Mouse (Mus musculus): Measurements from ENCODE around the gene Nrxn1. TPM values are rescaled to one million over a fixed set of nuclear protein-coding genes. Genes with fewer than 3 reads are reported as not detected.

Nrxn1 gene
- total and polyA plus RNA-seq, 3 experiments, result not detected

DNA sequence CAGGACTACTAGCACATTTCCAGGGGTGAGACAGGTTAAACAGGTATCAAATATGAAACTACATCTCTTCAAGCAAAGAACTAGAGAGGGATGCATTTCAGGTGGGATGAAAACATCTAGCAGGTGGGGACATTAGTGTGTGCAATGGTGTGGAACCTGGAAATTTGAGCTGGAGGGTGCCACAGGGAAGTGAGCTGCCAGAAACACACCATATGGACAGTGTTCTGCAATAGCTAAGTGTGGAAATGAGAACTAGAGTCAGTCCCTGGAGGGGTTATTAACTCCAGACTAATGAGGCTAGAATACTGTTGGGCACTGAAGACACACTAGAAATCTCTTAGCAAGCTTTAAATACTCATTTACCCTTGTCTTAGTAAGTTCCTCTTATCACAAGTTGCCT is 536.5 kb downstream of the Nrxn1 start:
- Histone ChIP-seq H3K4me1 (ENCODE audit: control insufficient read depth in 1 of 2, insufficient read depth in 2 of 2) (no peaks in the 10 kb centered on the region), H3K4me2 (ENCODE audit: insufficient read depth, low read depth, poor library complexity, severe bottlenecking) (no peak overlapping the region), H3K79me2 (replicated peaks; ENCODE audit: control insufficient read depth, extremely low read depth, insufficient read depth, poor library complexity, severe bottlenecking) (no peaks in the 10 kb centered on the region), H3K4me3 (replicated peaks in 1 of 3; ENCODE audit: low read depth in 2 of 3, low read length in 2 of 3, poor library complexity in 1 of 3) (no peak overlapping the region), H3K9ac (ENCODE audit: insufficient read depth, low read depth) (no peak overlapping the region), H3K9me3 (replicated peaks; ENCODE audit: low read length) (peaks cover 18% of the 10 kb centered on the region), H3K27ac (ENCODE audit: insufficient read depth, low read depth) (no peak overlapping the region), H3K36me3 (replicated peaks in 1 of 2; ENCODE audit: control insufficient read depth in 1 of 2, insufficient read depth in 1 of 2, low read length in 1 of 2) (no peaks in the 10 kb centered on the region), H3K27me3 (replicated peaks) (no peaks in the 10 kb centered on the region)
- TF ChIP-seq ZNF384 (IDR thresholded peaks at IDR 0.05; ENCODE audit: low read depth, low read length), result no peak
- no peak for TF ChIP-seq USF2 (conservative IDR thresholded peaks at IDR 0.05; ENCODE audit: low read depth, low read length)
- DNase-seq (ENCODE audit: extremely low read depth), result no peak
- dilution Hi-C loops (cut with MboI; ENCODE audit: extremely low pct_ligation_motif_present, extremely low pct_unique_long_range_greater_than_20kb, low sequenced_read_pairs) (no loop called here), in situ Hi-C loops (cut with MboI; ENCODE audit: low pct_ligation_motif_present, low pct_unique_long_range_greater_than_20kb, low sequenced_read_pairs) (no loop called here)

DNA sequence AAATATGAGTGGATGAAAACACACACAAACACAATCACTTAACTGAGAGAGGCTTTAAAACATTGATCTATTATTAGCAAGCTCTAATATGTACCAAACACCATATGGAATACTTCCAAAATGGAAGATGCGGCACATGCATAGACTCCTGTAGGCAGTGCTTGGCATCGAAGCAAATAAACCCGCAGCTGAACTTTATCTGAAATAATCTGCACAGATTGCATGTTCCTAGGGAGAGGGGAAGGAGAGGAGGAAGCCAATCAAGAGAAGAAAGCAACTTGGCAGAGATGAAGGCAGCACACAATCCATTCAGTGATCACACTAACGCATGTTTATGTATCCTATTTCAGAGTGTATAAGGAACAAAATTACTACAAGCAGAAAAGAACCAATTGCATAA is 542.5 kb downstream of the Nrxn1 start:
- no peak overlapping the region for H3K4me3 ChIP-seq (replicated peaks in 1 of 3; ENCODE audit: low read depth in 2 of 3, low read length in 2 of 3, poor library complexity in 1 of 3)
- H3K4me2 ChIP-seq (ENCODE audit: insufficient read depth, low read depth, poor library complexity, severe bottlenecking), result no peak overlapping the region
- no peak overlapping the region for H3K27ac ChIP-seq (ENCODE audit: insufficient read depth, low read depth)
- H3K36me3 ChIP-seq (replicated peaks in 1 of 2; ENCODE audit: control insufficient read depth in 1 of 2, insufficient read depth in 1 of 2, low read length in 1 of 2), result no peaks in the 10 kb centered on the region
- no peaks in the 10 kb centered on the region for H3K4me1 ChIP-seq (ENCODE audit: control insufficient read depth in 1 of 2, insufficient read depth in 2 of 2)
- no peaks in the 10 kb centered on the region for H3K79me2 ChIP-seq (replicated peaks; ENCODE audit: control insufficient read depth, extremely low read depth, insufficient read depth, poor library complexity, severe bottlenecking)
- H3K9me3 ChIP-seq (replicated peaks; ENCODE audit: low read length), result peaks cover 15% of the 10 kb centered on the region
- dilution Hi-C loops (cut with MboI; ENCODE audit: extremely low pct_ligation_motif_present, extremely low pct_unique_long_range_greater_than_20kb, low sequenced_read_pairs) (no loop called here), in situ Hi-C loops (cut with MboI; ENCODE audit: low pct_ligation_motif_present, low pct_unique_long_range_greater_than_20kb, low sequenced_read_pairs) (no loop called here)
- no peak for TF ChIP-seq HCFC1 (IDR thresholded peaks at IDR 0.05; ENCODE audit: low read depth, low read length)
- no peak for TF ChIP-seq ZC3H11A (IDR thresholded peaks at IDR 0.05; ENCODE audit: low read depth, low read length)
- TF ChIP-seq ETS1 (conservative IDR thresholded peaks at IDR 0.05; ENCODE audit: low read depth, low read length), result no peak
- no peak for TF ChIP-seq BHLHE40 (IDR thresholded peaks at IDR 0.05; ENCODE audit: low read depth, low read length)
- TF ChIP-seq MYC (IDR thresholded peaks at IDR 0.05; ENCODE audit: low read depth, low read length), result no peak
- TF ChIP-seq EP300 (IDR thresholded peaks at IDR 0.05; ENCODE audit: low read length), result no peak
- TF ChIP-seq TBP (conservative IDR thresholded peaks at IDR 0.05; ENCODE audit: low read depth, low read length), result no peak
- DNase-seq (ENCODE audit: extremely low read depth), result no peak
- H3K27me3 ChIP-seq (replicated peaks), result no peaks in the 10 kb centered on the region
- no peak overlapping the region for H3K9ac ChIP-seq (ENCODE audit: insufficient read depth, low read depth)

DNA sequence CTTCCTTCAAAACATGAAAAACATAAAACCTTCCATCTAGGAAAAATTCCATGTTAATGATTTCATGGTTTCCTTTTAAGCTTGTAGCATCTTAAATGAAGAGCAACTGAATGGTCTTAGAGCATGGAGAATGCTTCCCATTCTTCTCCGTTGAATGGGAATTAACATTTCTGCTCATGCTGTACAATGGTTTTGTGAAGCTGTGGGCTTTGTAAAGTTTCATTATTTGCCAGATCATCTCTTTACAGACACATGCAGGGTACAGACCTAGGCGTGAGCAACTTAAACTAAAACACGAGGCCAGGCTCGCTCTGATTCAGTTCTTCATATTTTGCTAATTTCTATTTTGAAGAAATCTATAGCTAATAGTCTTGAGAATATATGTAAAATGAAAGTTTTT is 546.1 kb downstream of the Nrxn1 start:
- H3K4me2 ChIP-seq (ENCODE audit: insufficient read depth, low read depth, poor library complexity, severe bottlenecking), result no peak overlapping the region
- no peak overlapping the region for H3K27ac ChIP-seq (ENCODE audit: insufficient read depth, low read depth)
- TF ChIP-seq EP300 (IDR thresholded peaks at IDR 0.05; ENCODE audit: low read length) (no peak), SIN3A (IDR thresholded peaks at IDR 0.05; ENCODE audit: low read length) (no peak), IRF4 (IDR thresholded peaks at IDR 0.05; ENCODE audit: low read depth, low read length) (no peak), CHD2 (IDR thresholded peaks at IDR 0.05; ENCODE audit: low read length) (no peak), HCFC1 (IDR thresholded peaks at IDR 0.05; ENCODE audit: low read depth, low read length) (no peak), ZNF384 (IDR thresholded peaks at IDR 0.05; ENCODE audit: low read depth, low read length) (no peak), MAX (IDR thresholded peaks at IDR 0.05; ENCODE audit: low read length) (no peak)
- no peaks in the 10 kb centered on the region for H3K79me2 ChIP-seq (replicated peaks; ENCODE audit: control insufficient read depth, extremely low read depth, insufficient read depth, poor library complexity, severe bottlenecking)
- H3K36me3 ChIP-seq (replicated peaks in 1 of 2; ENCODE audit: control insufficient read depth in 1 of 2, insufficient read depth in 1 of 2, low read length in 1 of 2), result no peaks in the 10 kb centered on the region
- H3K27me3 ChIP-seq (replicated peaks), result no peaks in the 10 kb centered on the region
- no peak overlapping the region for H3K9ac ChIP-seq (ENCODE audit: insufficient read depth, low read depth)
- no peak for DNase-seq (ENCODE audit: extremely low read depth)
- dilution Hi-C loops (cut with MboI; ENCODE audit: extremely low pct_ligation_motif_present, extremely low pct_unique_long_range_greater_than_20kb, low sequenced_read_pairs), result no loop called here
- no peak overlapping the region for H3K4me3 ChIP-seq (replicated peaks in 1 of 3; ENCODE audit: low read depth in 2 of 3, low read length in 2 of 3, poor library complexity in 1 of 3)
- in situ Hi-C loops (cut with MboI; ENCODE audit: low pct_ligation_motif_present, low pct_unique_long_range_greater_than_20kb, low sequenced_read_pairs), result no loop called here
- H3K4me1 ChIP-seq (ENCODE audit: control insufficient read depth in 1 of 2, insufficient read depth in 2 of 2), result no peaks in the 10 kb centered on the region
- H3K9me3 ChIP-seq (replicated peaks; ENCODE audit: low read length), result peaks cover 29% of the 10 kb centered on the region
